9 mouse cellular contexts compared by ENCODE assay signal in the genomic region with DNA sequence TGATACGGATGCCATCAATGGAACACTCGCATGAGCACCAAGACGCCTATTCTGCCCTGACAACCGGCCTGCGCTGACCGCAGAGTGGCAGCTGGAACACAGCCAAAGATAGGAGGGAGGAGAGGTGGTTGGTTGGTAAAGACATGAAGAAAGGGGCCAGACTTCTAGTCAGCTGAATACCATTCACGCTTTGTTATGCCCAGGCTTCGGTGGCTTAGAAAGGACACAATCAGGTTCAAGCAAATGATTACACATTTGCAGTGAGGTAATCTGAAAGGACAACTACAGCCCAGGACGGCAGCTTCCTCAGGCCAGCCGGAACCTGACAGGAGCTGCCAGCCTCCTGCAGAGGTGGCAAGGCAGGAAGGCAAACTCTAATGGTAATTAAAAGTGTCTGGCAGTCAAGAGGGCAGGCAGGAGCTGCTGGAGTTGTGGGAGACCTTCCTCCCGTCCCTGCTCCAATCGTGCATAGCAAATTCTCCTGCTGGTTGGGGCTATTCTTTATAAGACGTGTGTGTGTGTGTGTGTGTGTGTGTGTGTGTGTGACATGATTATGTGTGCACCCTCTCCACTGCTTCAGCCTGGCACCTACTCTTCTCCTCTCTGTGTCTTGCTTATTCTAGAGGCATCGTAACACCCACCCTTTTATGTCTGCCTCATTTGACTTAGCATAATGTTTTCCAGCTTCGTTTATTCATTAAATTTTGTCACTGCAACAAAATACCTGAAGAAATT.
DNase-seq lines count a peak whose midpoint lies in the region; ATAC-seq and TF ChIP-seq lines count a peak whose summit lies in the region.
"Had no signal": no experiment of that assay in that cellular context is flagged by ENCODE, and none has a peak within 500 bp of the region (broad histone marks: within the 10 kb centered on the region; RNA-seq: fewer than 3 reads in every experiment).

No protein-coding gene starts in this region.

- no peak for TF ChIP-seq EP300 in liver, postnatal 0 days (IDR thresholded peaks at IDR 0.05; ENCODE audit: low read depth)

- no peak overlapping the region for H3K27ac ChIP-seq in hindbrain, embryonic 11.5 days (ENCODE audit: low read depth, low read length)
- no peak overlapping the region for H3K27ac ChIP-seq in lung, embryonic 16.5 days (ENCODE audit: low read length)
- no peak overlapping the region for H3K27ac ChIP-seq in liver, embryonic 12.5 days
- H3K27ac ChIP-seq in liver, postnatal 0 days (ENCODE audit: low read depth) = no peak overlapping the region
- H3K27ac ChIP-seq: liver, embryonic 13.5 days had no signal

- no peak overlapping the region for H3K4me2 ChIP-seq in hindbrain, embryonic 11.5 days (replicated peaks; ENCODE audit: low read depth, low read length)
- H3K4me2 ChIP-seq in lung, embryonic 16.5 days (ENCODE audit: low read depth, low read length) = 0 out of 2 replicates have a peak overlapping the region, but pooled peaks have one; percentile 6
- H3K4me2 ChIP-seq in liver, embryonic 12.5 days = no peak overlapping the region
- no peak overlapping the region for H3K4me2 ChIP-seq in liver, postnatal 0 days (ENCODE audit: low read depth, low read length)
- H3K4me2 ChIP-seq: liver, embryonic 13.5 days had no signal

- H3K36me3 ChIP-seq in hindbrain, embryonic 11.5 days (ENCODE audit: control insufficient read depth, insufficient read depth, low read length) = no peaks in the 10 kb centered on the region
- no peaks in the 10 kb centered on the region for H3K36me3 ChIP-seq in lung, embryonic 16.5 days (ENCODE audit: control insufficient read depth, insufficient read depth, low read length)
- H3K36me3 ChIP-seq in liver, embryonic 12.5 days = no peaks in the 10 kb centered on the region
- H3K36me3 ChIP-seq in liver, postnatal 0 days (replicated peaks; ENCODE audit: insufficient read depth, low read length) = no peaks in the 10 kb centered on the region
- H3K36me3 ChIP-seq: liver, embryonic 13.5 days had no signal

- H3K4me3 ChIP-seq in hindbrain, embryonic 11.5 days (ENCODE audit: low read depth, low read length) = no peak overlapping the region
- no peak overlapping the region for H3K4me3 ChIP-seq in lung, embryonic 16.5 days (ENCODE audit: low read length)
- no peak overlapping the region for H3K4me3 ChIP-seq in liver, embryonic 12.5 days
- no peak overlapping the region for H3K4me3 ChIP-seq in liver, postnatal 0 days (ENCODE audit: low read depth, low read length)
- H3K4me3 ChIP-seq: liver, embryonic 13.5 days had no signal

- H3K9ac ChIP-seq in hindbrain, embryonic 11.5 days (ENCODE audit: low read depth, low read length) = no peak overlapping the region
- no peak overlapping the region for H3K9ac ChIP-seq in lung, embryonic 16.5 days (ENCODE audit: low read length)
- no peak overlapping the region for H3K9ac ChIP-seq in liver, embryonic 12.5 days
- H3K9ac ChIP-seq in liver, postnatal 0 days (replicated peaks) = no peak overlapping the region
- H3K9ac ChIP-seq: liver, embryonic 13.5 days had no signal

- ATAC-seq in hindbrain, embryonic 11.5 days (ENCODE audit: low FRiP score) = 0 out of 2 replicates have a peak, but pooled peaks have one; percentile 49
- ATAC-seq in lung, embryonic 16.5 days (ENCODE audit: low read depth) = peak; percentile 31; the same call in 1 of the 2 replicates
- no peak for ATAC-seq in liver, embryonic 12.5 days
- ATAC-seq in megakaryocyte-erythroid progenitor cell, adult 5-6 weeks (replicated peaks; ENCODE audit: low FRiP score, low TSS enrichment, poor library complexity, severe bottlenecking) = no peak
- ATAC-seq in liver, postnatal 0 days = no peak

- 0 out of 2 replicates have a peak, but pooled peaks cover 2% of the 10 kb centered on the region for H3K4me1 ChIP-seq in hindbrain, embryonic 11.5 days (replicated peaks; ENCODE audit: control insufficient read depth, insufficient read depth, low read length)
- H3K4me1 ChIP-seq in lung, embryonic 16.5 days (replicated peaks; ENCODE audit: control insufficient read depth, insufficient read depth, low read length) = peaks cover 6% of the 10 kb centered on the region; the same call in 1 of the 2 replicates
- no peaks in the 10 kb centered on the region for H3K4me1 ChIP-seq in liver, embryonic 12.5 days
- no peaks in the 10 kb centered on the region for H3K4me1 ChIP-seq in liver, postnatal 0 days (ENCODE audit: insufficient read depth)
- H3K4me1 ChIP-seq: liver, embryonic 13.5 days had no signal

- no peaks in the 10 kb centered on the region for H3K9me3 ChIP-seq in hindbrain, embryonic 11.5 days (ENCODE audit: control insufficient read depth, low read length)
- no peaks in the 10 kb centered on the region for H3K9me3 ChIP-seq in lung, embryonic 16.5 days (ENCODE audit: control insufficient read depth, low read length)
- no peaks in the 10 kb centered on the region for H3K9me3 ChIP-seq in liver, embryonic 12.5 days (replicated peaks)
- H3K9me3 ChIP-seq in liver, postnatal 0 days (ENCODE audit: low read length) = no peaks in the 10 kb centered on the region
- H3K9me3 ChIP-seq: liver, embryonic 13.5 days had no signal

- no peaks in the 10 kb centered on the region for H3K27me3 ChIP-seq in hindbrain, embryonic 11.5 days (ENCODE audit: control insufficient read depth, insufficient read depth, low read length)
- H3K27me3 ChIP-seq in lung, embryonic 16.5 days (ENCODE audit: control insufficient read depth, insufficient read depth, low read depth, low read length) = no peaks in the 10 kb centered on the region
- H3K27me3 ChIP-seq in liver, embryonic 12.5 days (replicated peaks) = no peaks in the 10 kb centered on the region
- H3K27me3 ChIP-seq in liver, postnatal 0 days (ENCODE audit: insufficient read depth, low read length) = no peaks in the 10 kb centered on the region
- H3K27me3 ChIP-seq: liver, embryonic 13.5 days had no signal

- 40% methylated on average over 15 of the region's 15 CpGs for WGBS in hindbrain, embryonic 11.5 days
- WGBS in lung, embryonic 16.5 days = 28% methylated on average over 15 of the region's 15 CpGs
- WGBS in liver, embryonic 12.5 days (ENCODE audit: insufficient replicate concordance) = 56% methylated on average over 15 of the region's 15 CpGs
- 56% methylated on average over 15 of the region's 15 CpGs for WGBS in liver, postnatal 0 days (ENCODE audit: insufficient replicate concordance)

- TF ChIP-seq CTCF in liver, postnatal 0 days (IDR thresholded peaks at IDR 0.05; ENCODE audit: low read depth) = no peak

- peak; percentile 71 for DNase-seq in MN1 (ENCODE audit: low spot score)
- peak; percentile 32 for DNase-seq in R1 (ENCODE audit: low read depth, low spot score)
- peak; percentile 20 for DNase-seq in hindbrain, embryonic 11.5 days (ENCODE audit: low spot score)
- DNase-seq in left cerebral cortex, adult 9 months (ENCODE audit: low spot score in 2 of 2) = no peak
- no peak for DNase-seq in liver, postnatal 0 days
- DNase-seq: liver, embryonic 13.5 days had no signal

Comparison
In these comparisons a context has a peak if more than half of its experiments do, and no peak if none do; other contexts are left out.
1. DNase-seq: peak in MN1 (single experiment), R1 (single experiment) and hindbrain, embryonic 11.5 days (single experiment); none in left cerebral cortex, adult 9 months (0 of 2) and liver, postnatal 0 days (single experiment).
2. ATAC-seq: peak in hindbrain, embryonic 11.5 days (single experiment) and lung, embryonic 16.5 days (single experiment); none in liver, embryonic 12.5 days (single experiment), megakaryocyte-erythroid progenitor cell, adult 5-6 weeks (single experiment) and liver, postnatal 0 days (single experiment).